Mouse (Mus musculus) MEL (cell line): ENCODE data around the gene Reln. TPM values are rescaled to one million over a fixed set of nuclear protein-coding genes. Genes with fewer than 3 reads are reported as not detected.

Experiments
- DNase-seq: peaks from one replicate; pipeline ENCODE4 v3.0.0; 2011; ENCODE audit warnings: low read depth, low spot score
- H3K27ac ChIP-seq: 2 replicates; pipeline ENCODE4 v1.5.1; 2012; ENCODE audit warnings: low read depth, mild to moderate bottlenecking, control low read depth, low read length, moderate library complexity; ENCODE audit not compliant: control insufficient read depth
- H3K27me3 ChIP-seq, 2 experiments: fragments of 150-350 bp in 1 of 2; sonication (generic) in 1 of 2; 2 replicates each; pipeline ENCODE4 v1.6.1; 2012; ENCODE audit warnings: low read length in 2 of 2, mild to moderate bottlenecking in 2 of 2, improper control_type of control experiment in 1 of 2, moderate library complexity in 1 of 2; ENCODE audit not compliant: insufficient read depth in 2 of 2, control insufficient read depth in 1 of 2
- H3K36me3 ChIP-seq, 2 experiments: 2 replicates each; pipeline ENCODE4 v1.6.1; 2012 to 2014; ENCODE audit warnings: low read length in 2 of 2, improper control_type of control experiment in 1 of 2, inconsistent platforms in 1 of 2, mild to moderate bottlenecking in 1 of 2; ENCODE audit not compliant: insufficient read depth in 2 of 2, control insufficient read depth in 1 of 2
- H3K4me1 ChIP-seq, 2 experiments: fragments of 150-350 bp in 1 of 2; sonication (generic) in 1 of 2; 2 replicates each; pipeline ENCODE4 v1.6.1; 2012; ENCODE audit warnings: low read length in 2 of 2, improper control_type of control experiment in 1 of 2, mild to moderate bottlenecking in 1 of 2; ENCODE audit not compliant: insufficient read depth in 2 of 2, control insufficient read depth in 1 of 2
- H3K4me3 ChIP-seq, 2 experiments: fragments of 150-350 bp in 1 of 2; sonication (generic) in 1 of 2; 2 replicates each; pipeline ENCODE4 v1.5.1; 2012; ENCODE audit warnings: low read depth in 2 of 2, low read length in 2 of 2, mild to moderate bottlenecking in 2 of 2, moderate library complexity in 2 of 2, control low read depth in 1 of 2, improper control_type of control experiment in 1 of 2; ENCODE audit not compliant: control insufficient read depth in 1 of 2, insufficient read depth in 1 of 2
- H3K79me2 ChIP-seq: 2 replicates; pipeline ENCODE4 v1.6.1; 2012; ENCODE audit warnings: mild to moderate bottlenecking, low read length, moderate library complexity; ENCODE audit not compliant: control insufficient read depth, poor library complexity, insufficient read depth
- H3K9ac ChIP-seq: 2 replicates; pipeline ENCODE4 v1.6.1; 2012; ENCODE audit warnings: low read depth, mild to moderate bottlenecking, control low read depth, low read length, moderate library complexity; ENCODE audit not compliant: control insufficient read depth, poor library complexity, severe bottlenecking
- H3K9me3 ChIP-seq: fragments of 150-350 bp; sonication (generic); replicated peaks from 2 replicates; pipeline ENCODE4 v1.6.1; 2012; ENCODE audit warnings: mild to moderate bottlenecking, low read length, improper control_type of control experiment, moderate library complexity; ENCODE audit not compliant: insufficient read depth
- CHD1 ChIP-seq: IDR thresholded peaks from 2 replicates; pipeline ENCODE4 v1.6.1; 2012; ENCODE audit warnings: low read depth, mild to moderate bottlenecking, inconsistent platforms, low read length, improper control_type of control experiment
- CTCF ChIP-seq, 3 experiments: IDR thresholded peaks in 2 of 3; conservative IDR thresholded peaks in 1 of 3; 2 replicates each; pipeline ENCODE4 v1.5.1; 2011 to 2012; ENCODE audit warnings: low read length in 3 of 3, low read depth in 2 of 3, mild to moderate bottlenecking in 2 of 3, improper control_type of control experiment in 1 of 3, inconsistent platforms in 1 of 3, mixed read lengths in 1 of 3, moderate library complexity in 1 of 3; ENCODE audit not compliant: control insufficient read depth in 1 of 3, insufficient read depth in 1 of 3, poor library complexity in 1 of 3, severe bottlenecking in 1 of 3
- EP300 ChIP-seq, 2 experiments: IDR thresholded peaks; 2 replicates each; pipeline ENCODE4 v1.6.1; 2011; ENCODE audit warnings: improper control_type of control experiment in 2 of 2, low read length in 2 of 2, low read depth in 1 of 2, mild to moderate bottlenecking in 1 of 2
- ETS1 ChIP-seq: IDR thresholded peaks from 2 replicates; pipeline ENCODE4 v1.6.1; 2012; ENCODE audit warnings: low read depth, mild to moderate bottlenecking, inconsistent platforms, low read length, improper control_type of control experiment, moderate library complexity
- GATA1 ChIP-seq: IDR thresholded peaks from 2 replicates; pipeline ENCODE4 v1.6.1; 2011; ENCODE audit warnings: low read depth, low read length, improper control_type of control experiment
- HCFC1 ChIP-seq: IDR thresholded peaks from 2 replicates; pipeline ENCODE4 v1.6.1; 2012; ENCODE audit warnings: low read depth, mild to moderate bottlenecking, inconsistent platforms, low read length, improper control_type of control experiment, moderate library complexity
- JUND ChIP-seq: IDR thresholded peaks from 2 replicates; pipeline ENCODE4 v1.6.1; 2011; ENCODE audit warnings: low read depth, mild to moderate bottlenecking, improper control_type of control experiment, low read length
- MAX ChIP-seq: IDR thresholded peaks from 2 replicates; pipeline ENCODE4 v1.6.1; 2011; ENCODE audit warnings: low read length, improper control_type of control experiment
- MYB ChIP-seq: IDR thresholded peaks from 2 replicates; pipeline ENCODE4 v1.6.1; 2011; ENCODE audit warnings: mild to moderate bottlenecking, low read depth, low read length, improper control_type of control experiment
- POLR2A ChIP-seq, 2 experiments: IDR thresholded peaks; 2 replicates each; pipeline ENCODE4 v1.6.1; 2011 to 2012; ENCODE audit warnings: low read length in 2 of 2, mild to moderate bottlenecking in 2 of 2, control low read depth in 1 of 2, improper control_type of control experiment in 1 of 2, low read depth in 1 of 2, moderate library complexity in 1 of 2; ENCODE audit not compliant: control insufficient read depth in 1 of 2, insufficient read depth in 1 of 2, poor library complexity in 1 of 2
- RCOR1 ChIP-seq: IDR thresholded peaks from 2 replicates; pipeline ENCODE4 v1.6.1; 2012; ENCODE audit warnings: low read depth, mild to moderate bottlenecking, inconsistent platforms, low read length, improper control_type of control experiment
- SMC3 ChIP-seq: IDR thresholded peaks from 2 replicates; pipeline ENCODE4 v1.6.1; 2011; ENCODE audit warnings: low read depth, low read length, improper control_type of control experiment
- TAL1 ChIP-seq: IDR thresholded peaks from 2 replicates; pipeline ENCODE4 v1.6.1; 2012; ENCODE audit warnings: mild to moderate bottlenecking, inconsistent platforms, low read length, moderate library complexity, mixed read lengths
- TBP ChIP-seq: IDR thresholded peaks from 2 replicates; pipeline ENCODE4 v1.8.0; 2011; ENCODE audit warnings: low read depth, low read length, improper control_type of control experiment
- TCF12 ChIP-seq: IDR thresholded peaks from 2 replicates; pipeline ENCODE4 v1.6.1; 2014; ENCODE audit warnings: low read depth, mild to moderate bottlenecking, inconsistent platforms, low read length, improper control_type of control experiment, moderate library complexity
- USF1 ChIP-seq: IDR thresholded peaks from 2 replicates; pipeline ENCODE4 v1.6.1; 2014; ENCODE audit warnings: low read depth, mild to moderate bottlenecking, inconsistent platforms, low read length, improper control_type of control experiment, moderate library complexity
- ZNF384 ChIP-seq: IDR thresholded peaks from 2 replicates; pipeline ENCODE4 v1.6.1; 2012; ENCODE audit warnings: low read depth, mild to moderate bottlenecking, inconsistent platforms, low read length, improper control_type of control experiment
- polyA plus RNA-seq, 2 experiments: library from polyadenylated mRNA; stranded (reverse) in 1 of 2; unstranded in 1 of 2; fragments of >175 nt in 1 of 2; fragments of >200 nt in 1 of 2; gene quantifications; 2 replicates each; pipeline versions ENCODE4 v1.2.1 to v1.2.4; 2012; ENCODE audit warnings: low replicate concordance in 2 of 2, low read depth in 1 of 2; ENCODE audit not compliant: insufficient read length in 2 of 2, insufficient read depth in 1 of 2, missing spikeins in 1 of 2
- total RNA-seq: library from RNA; depleted of rRNA; stranded (reverse); fragments of 300-350 nt; gene quantifications from 2 replicates; pipeline ENCODE4 v1.2.3, GENCODE M21; 2012

The Reln gene
- total and polyA plus RNA-seq, 3 experiments, result not detected

DNA sequence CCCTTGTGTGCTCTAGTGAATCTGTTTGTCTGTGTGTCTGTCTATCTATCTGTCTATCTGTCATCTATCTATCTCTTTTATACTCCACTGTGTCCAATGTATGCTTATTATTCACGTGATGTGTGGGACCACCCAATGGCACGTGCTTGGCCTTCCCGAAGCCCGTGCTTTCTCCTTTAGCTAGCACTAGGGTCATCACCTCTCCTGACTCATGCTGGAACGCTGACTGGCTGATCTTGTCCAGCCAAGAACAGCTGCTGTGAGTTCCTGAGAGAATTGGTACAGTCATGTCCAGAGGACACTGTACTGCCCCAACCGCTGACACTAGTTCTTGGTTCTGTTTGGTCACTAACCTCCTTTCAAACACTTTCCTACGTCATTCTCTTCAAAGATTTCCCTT is 485.8 kb downstream of the Reln start:
- Histone ChIP-seq H3K27me3 (peaks cover 2 to 5% of the 10 kb centered on the region in 2 experiments), H3K27ac (no peak overlapping the region), H3K4me1 (no peaks in the 10 kb centered on the region), H3K4me3 (no peak overlapping the region), H3K9me3 (no peaks in the 10 kb centered on the region), H3K9ac (no peak overlapping the region), H3K79me2 (no peaks in the 10 kb centered on the region), H3K36me3 (no peaks in the 10 kb centered on the region)
- no peak for DNase-seq
- no peak for TF ChIP-seq EP300 (IDR thresholded peaks at IDR 0.05; ENCODE audit: low read depth in 1 of 2, low read length in 2 of 2)
- no peak for TF ChIP-seq MYB
- TF ChIP-seq USF1, result no peak
- no peak for TF ChIP-seq ETS1
- TF ChIP-seq SMC3, result no peak
- no peak for TF ChIP-seq GATA1
- TF ChIP-seq HCFC1, result no peak
- no peak for TF ChIP-seq TBP
- no peak for TF ChIP-seq ZNF384
- no peak for TF ChIP-seq JUND
- TF ChIP-seq CHD1, result no peak
- TF ChIP-seq MAX, result no peak
- TF ChIP-seq POLR2A (IDR thresholded peaks at IDR 0.05; ENCODE audit: control insufficient read depth in 1 of 2, insufficient read depth in 1 of 2, low read depth in 1 of 2, low read length in 2 of 2, poor library complexity in 1 of 2), result no peak
- no peak for TF ChIP-seq TAL1

DNA sequence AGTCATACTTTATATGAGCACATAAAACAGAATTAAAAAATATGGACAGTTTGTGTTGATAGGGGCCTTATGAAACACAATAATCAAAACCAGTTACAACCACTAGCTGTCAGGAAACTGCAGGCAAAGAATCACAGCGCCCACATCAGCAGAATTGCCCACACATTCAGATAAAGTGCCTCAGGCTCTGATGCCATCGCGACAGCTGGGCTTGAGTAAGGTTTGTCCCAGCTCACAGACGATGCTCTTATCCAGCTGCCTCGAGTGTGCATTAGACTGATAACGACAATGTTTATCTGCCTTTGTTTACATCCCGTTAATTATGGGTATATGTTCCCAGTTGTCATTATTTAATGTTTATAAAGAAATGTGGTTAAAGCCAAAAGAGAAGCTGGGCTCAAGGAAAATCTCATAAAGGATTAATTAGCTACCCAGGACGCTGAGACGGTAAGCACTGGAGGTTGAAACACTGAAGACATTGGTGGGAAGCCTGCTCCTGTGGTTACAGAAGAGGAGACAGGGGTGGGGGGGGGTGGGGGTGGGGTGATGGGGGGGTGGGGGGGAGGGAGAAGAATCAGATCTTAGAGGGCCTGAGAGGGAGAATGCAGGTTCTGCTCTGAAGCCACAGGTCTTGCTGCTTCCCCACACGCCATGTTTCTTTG is 492.7 kb downstream of the Reln start:
- Histone ChIP-seq H3K79me2 (no peaks in the 10 kb centered on the region), H3K9me3 (no peaks in the 10 kb centered on the region), H3K27me3 (peaks cover 0 to 13% of the 10 kb centered on the region in 2 experiments), H3K4me1 (0 out of 4 replicates have a peak, but pooled peaks cover 0 to 7% of the 10 kb centered on the region in 2 experiments), H3K36me3 (no peaks in the 10 kb centered on the region), H3K9ac (no peak overlapping the region), H3K27ac (no peak overlapping the region), H3K4me3 (no peak overlapping the region)
- TF ChIP-seq TCF12 (peak; percentile 39; the same call in 1 of the 2 replicates), RCOR1 (peak; percentile 82), ZNF384 (no peak), GATA1 (peak; percentile 41; the same call in 1 of the 2 replicates), MYB (no peak), CTCF (IDR thresholded peaks at IDR 0.05 in 2 of 3, conservative IDR thresholded peaks at IDR 0.05 in 1 of 3; ENCODE audit: control insufficient read depth in 1 of 3, insufficient read depth in 1 of 3, low read depth in 2 of 3, low read length in 3 of 3, poor library complexity in 1 of 3, severe bottlenecking in 1 of 3) (no peak), ETS1 (no peak), EP300 (IDR thresholded peaks at IDR 0.05; ENCODE audit: low read depth in 1 of 2, low read length in 2 of 2) (peak in 1 of 2 experiments; percentile 45; a peak in 2 of 4 replicates)
- peak; percentile 21 for DNase-seq
